Mouse (Mus musculus) liver, embryonic 15.5 days (tissue): ENCODE results near the gene Macrod2. TPM values are rescaled to one million over a fixed set of nuclear protein-coding genes. Genes with fewer than 3 reads are reported as not detected.

ENCODE experiments used
- ATAC-seq: fragments of 200-750 bp; cut with Nextera tagmentation; 2 replicates; pipeline ENCODE4 v1.8.0; 2017; ENCODE audit warnings: moderate number of reproducible peaks, mild to moderate bottlenecking, moderate library complexity; ENCODE audit not compliant: insufficient read depth
- H3K27ac ChIP-seq: fragments of 300-500 bp; sonication (generic); replicated peaks from 2 replicates; pipeline ENCODE4 v1.5.1; 2015; ENCODE audit warnings: mild to moderate bottlenecking, inconsistent platforms
- H3K27me3 ChIP-seq: fragments of 300-500 bp; sonication (generic); 2 replicates; pipeline ENCODE4 v1.6.1; 2015; ENCODE audit warnings: mild to moderate bottlenecking, inconsistent platforms
- H3K36me3 ChIP-seq: fragments of 300-500 bp; sonication (generic); replicated peaks from 2 replicates; pipeline ENCODE4 v1.6.1; 2015; ENCODE audit warnings: moderate library complexity, mild to moderate bottlenecking, inconsistent platforms
- H3K4me1 ChIP-seq: fragments of 300-500 bp; sonication (generic); replicated peaks from 2 replicates; pipeline ENCODE4 v1.6.1; 2015; ENCODE audit warnings: inconsistent platforms
- H3K4me2 ChIP-seq: fragments of 300-500 bp; sonication (generic); 2 replicates; pipeline ENCODE4 v1.6.1; 2015; ENCODE audit warnings: moderate library complexity, mild to moderate bottlenecking, inconsistent platforms
- H3K4me3 ChIP-seq: fragments of 300-500 bp; sonication (generic); replicated peaks from 2 replicates; pipeline ENCODE4 v1.5.1; 2015; ENCODE audit warnings: mild to moderate bottlenecking, inconsistent platforms
- H3K9ac ChIP-seq: fragments of 300-500 bp; sonication (generic); 2 replicates; pipeline ENCODE4 v1.6.1; 2015; ENCODE audit warnings: moderate library complexity, mild to moderate bottlenecking, inconsistent platforms
- H3K9me3 ChIP-seq: fragments of 300-500 bp; sonication (generic); replicated peaks from 2 replicates; pipeline ENCODE4 v1.6.1; 2016; ENCODE audit warnings: inconsistent platforms
- WGBS: fragments of 180-500 bp; shearing (Covaris S2); methylation state at CpG from one replicate; pipeline ENCODE4 v1.1.7; 2015; ENCODE audit warnings: mixed read lengths; ENCODE audit not compliant: insufficient replicate concordance; 5-methylcytosine and 5-hydroxymethylcytosine counted together
- polyA plus RNA-seq: library from polyadenylated mRNA; unstranded; fragments of >200 nt; fragmentation: Nextera tagmentation; extraction: Ambion mirVana; gene quantifications from 2 replicates; pipeline ENCODE4 v1.2.1, GENCODE M21; 2015

Macrod2 gene
- polyA plus RNA-seq, 1 experiment from 2014 or later: 6.9 TPM

DNA sequence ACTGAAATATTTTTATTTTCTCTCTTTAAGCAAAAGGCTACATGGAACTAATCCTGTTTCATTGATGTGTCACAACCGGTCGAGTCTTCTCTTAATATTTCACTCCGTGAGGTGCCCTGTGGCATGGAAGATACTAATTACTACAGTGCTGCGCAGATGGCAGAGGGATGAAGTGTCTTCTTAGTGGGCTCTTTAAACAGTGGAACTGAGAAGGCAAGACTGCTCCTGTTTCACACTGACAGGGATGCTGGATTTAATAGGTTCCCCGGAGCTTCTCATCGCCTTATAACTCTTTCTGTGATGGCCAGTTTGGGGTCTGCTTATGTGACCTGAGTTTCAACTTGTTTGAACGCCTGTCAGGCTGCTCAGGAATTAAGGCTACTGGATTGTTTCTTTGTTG lies 612.6 kb downstream of the Macrod2 start:
- Histone ChIP-seq H3K36me3 (no peaks in the 10 kb centered on the region), H3K9me3 (no peaks in the 10 kb centered on the region), H3K4me1 (no peaks in the 10 kb centered on the region), H3K27ac (no peak overlapping the region), H3K4me2 (no peak overlapping the region), H3K9ac (no peak overlapping the region), H3K27me3 (no peaks in the 10 kb centered on the region), H3K4me3 (no peak overlapping the region)
- 61% methylated on average over 7 of the region's 7 CpGs for WGBS
- no peak for ATAC-seq

GRCm38 (mm10) chr2:141008458-141008857 lies 613.3 kb downstream of the Macrod2 start:
- no peak overlapping the region for H3K4me2 ChIP-seq
- WGBS: 34% methylated on average over 1 of the region's 1 CpGs
- no peak overlapping the region for H3K27ac ChIP-seq
- no peaks in the 10 kb centered on the region for H3K4me1 ChIP-seq
- no peaks in the 10 kb centered on the region for H3K27me3 ChIP-seq
- H3K36me3 ChIP-seq: no peaks in the 10 kb centered on the region
- H3K9ac ChIP-seq: no peak overlapping the region
- H3K9me3 ChIP-seq: no peaks in the 10 kb centered on the region
- H3K4me3 ChIP-seq: no peak overlapping the region
- ATAC-seq: no peak

GRCm38 (mm10) chr2:141013443-141014165 lies 618.5 kb downstream of the Macrod2 start:
- no peaks in the 10 kb centered on the region for H3K27me3 ChIP-seq
- no peaks in the 10 kb centered on the region for H3K36me3 ChIP-seq
- 57% methylated on average over 8 of the region's 8 CpGs for WGBS
- no peak overlapping the region for H3K9ac ChIP-seq
- H3K9me3 ChIP-seq: no peaks in the 10 kb centered on the region
- H3K27ac ChIP-seq: no peak overlapping the region
- no peak overlapping the region for H3K4me2 ChIP-seq
- H3K4me3 ChIP-seq: no peak overlapping the region
- no peaks in the 10 kb centered on the region for H3K4me1 ChIP-seq
- 0 out of 2 replicates have a peak, but pooled peaks have one; percentile 31 for ATAC-seq

DNA sequence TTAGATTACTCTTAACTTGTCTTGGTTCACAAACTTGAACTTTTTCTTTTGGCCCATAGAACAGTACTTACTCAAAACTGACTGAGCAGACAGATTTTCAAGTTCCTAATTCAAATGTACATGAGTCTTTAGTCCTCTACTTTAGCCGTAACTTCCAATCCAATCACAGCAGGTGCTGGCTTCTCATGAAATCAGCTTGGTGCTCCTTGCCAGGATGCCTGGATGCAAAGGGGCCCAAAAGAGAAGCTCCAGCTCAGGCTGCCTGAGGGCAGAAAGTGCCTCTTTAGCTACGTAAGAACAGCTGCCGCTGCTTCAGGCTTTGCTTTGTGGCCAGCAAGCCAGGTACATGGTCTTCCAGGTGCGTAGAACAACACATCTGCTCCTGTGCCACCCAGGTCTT lies 627.9 kb downstream of the Macrod2 start:
- Histone ChIP-seq H3K4me1 (no peaks in the 10 kb centered on the region), H3K27me3 (no peaks in the 10 kb centered on the region), H3K36me3 (no peaks in the 10 kb centered on the region), H3K9me3 (no peaks in the 10 kb centered on the region), H3K4me2 (no peak overlapping the region), H3K27ac (no peak overlapping the region), H3K9ac (no peak overlapping the region), H3K4me3 (no peak overlapping the region)
- WGBS: 62% methylated on average over 4 of the region's 4 CpGs
- ATAC-seq: no peak

DNA sequence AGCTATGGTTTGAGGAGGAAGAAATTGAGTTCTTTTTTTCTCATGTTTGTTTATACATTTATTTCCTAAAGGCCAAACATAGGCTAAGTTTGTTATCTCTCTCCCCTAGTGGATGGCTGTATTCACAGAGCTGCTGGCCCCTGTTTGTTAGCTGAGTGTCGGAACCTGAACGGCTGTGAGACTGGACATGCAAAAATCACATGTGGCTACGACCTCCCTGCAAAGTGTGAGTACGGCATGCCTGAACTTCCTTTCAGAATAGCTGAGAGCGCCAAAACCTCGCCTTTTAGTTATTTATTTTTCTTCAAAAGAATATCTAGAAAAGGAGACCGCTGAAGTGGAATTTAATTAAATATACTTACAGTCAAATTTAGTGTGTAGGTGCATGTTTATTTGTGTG lies 628.8 kb downstream of the Macrod2 start:
- Histone ChIP-seq H3K4me1 (no peaks in the 10 kb centered on the region), H3K36me3 (no peaks in the 10 kb centered on the region), H3K27me3 (no peaks in the 10 kb centered on the region), H3K9ac (no peak overlapping the region), H3K4me2 (no peak overlapping the region), H3K27ac (no peak overlapping the region), H3K4me3 (no peak overlapping the region), H3K9me3 (no peaks in the 10 kb centered on the region)
- WGBS: 54% methylated on average over 7 of the region's 7 CpGs
- ATAC-seq: no peak

DNA sequence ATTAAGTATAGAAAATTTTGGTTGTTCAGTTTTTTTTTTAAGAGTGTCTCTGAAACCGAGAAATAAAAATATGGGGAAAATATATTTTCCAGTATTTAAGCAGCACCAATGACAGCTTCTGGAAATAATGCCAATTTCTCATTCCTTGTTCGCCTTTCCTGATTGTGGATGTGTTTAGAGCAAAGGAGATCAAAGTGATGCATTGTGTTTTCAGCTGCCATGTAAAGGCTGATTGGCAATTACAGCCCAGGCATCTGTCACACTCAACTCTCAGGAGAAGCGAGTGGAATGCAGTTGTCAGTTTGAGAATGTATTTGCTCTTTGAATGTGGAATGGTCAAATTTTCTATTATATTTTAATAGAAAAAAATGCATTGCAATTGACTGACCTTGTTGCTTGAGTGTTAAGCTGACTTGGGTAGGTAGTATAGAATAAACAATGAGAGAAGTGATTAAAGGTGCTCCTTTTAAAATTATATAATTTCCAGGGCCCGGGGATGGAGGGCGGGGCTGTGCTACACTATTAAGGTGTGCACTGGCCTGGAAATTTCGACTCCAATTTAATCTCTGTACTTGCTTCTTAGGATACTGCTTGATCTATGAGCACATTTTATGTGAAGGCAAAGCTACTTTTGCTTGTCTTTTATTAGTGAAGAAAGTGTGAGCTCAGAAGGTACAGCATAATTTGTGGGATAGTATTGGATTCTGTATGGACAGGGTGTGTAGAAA lies 629.4 kb downstream of the Macrod2 start:
- no peak for ATAC-seq
- Histone ChIP-seq H3K4me1 (no peaks in the 10 kb centered on the region), H3K9ac (no peak overlapping the region), H3K27me3 (no peaks in the 10 kb centered on the region), H3K36me3 (no peaks in the 10 kb centered on the region), H3K4me3 (no peak overlapping the region), H3K27ac (no peak overlapping the region), H3K4me2 (no peak overlapping the region), H3K9me3 (no peaks in the 10 kb centered on the region)
- WGBS: 74% methylated on average over 6 of the region's 6 CpGs

DNA sequence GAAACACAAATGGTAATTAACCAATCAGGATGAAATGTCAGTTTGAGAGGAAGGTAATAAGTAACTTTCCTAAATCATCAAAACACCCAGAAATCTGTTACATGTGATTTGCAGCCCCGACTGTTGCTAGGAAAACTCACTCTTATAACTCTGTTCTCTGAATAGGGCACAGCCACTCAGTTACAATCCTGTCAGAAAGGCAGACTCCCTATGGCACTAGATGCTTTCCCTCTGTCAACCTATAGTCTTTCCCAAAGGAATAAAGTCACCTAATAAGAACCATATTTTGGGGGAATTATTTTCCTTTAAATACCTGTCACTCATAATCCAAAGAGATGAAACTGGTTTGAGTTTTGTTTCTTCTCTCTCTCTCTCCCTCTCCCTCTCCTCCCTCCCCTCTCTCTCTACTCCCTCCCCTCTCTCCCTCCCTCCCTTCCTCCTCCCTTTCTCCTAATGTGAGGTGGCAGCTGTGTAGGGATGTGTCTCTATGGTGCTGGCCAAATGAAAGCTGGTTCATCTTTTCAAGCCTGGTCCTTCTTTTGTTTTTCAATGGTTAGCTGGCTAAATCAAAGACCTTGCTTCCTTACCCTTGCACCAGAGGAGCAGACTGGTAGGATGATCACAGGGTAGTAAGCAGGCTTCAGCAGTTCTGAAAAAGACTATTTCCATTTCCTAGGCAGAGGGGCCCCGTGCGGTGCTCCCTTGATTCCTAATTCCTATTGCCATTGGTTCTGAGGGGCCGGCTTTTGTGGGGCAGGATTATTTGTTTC lies 661.8 kb downstream of the Macrod2 start:
- WGBS: 55% methylated on average over 4 of the region's 4 CpGs

GRCm38 (mm10) chr2:141057455-141057833 lies 662.3 kb downstream of the Macrod2 start:
- 51% methylated on average over 4 of the region's 4 CpGs for WGBS
- ATAC-seq: no peak
- Histone ChIP-seq H3K36me3 (no peaks in the 10 kb centered on the region), H3K9me3 (no peaks in the 10 kb centered on the region), H3K4me2 (no peak overlapping the region), H3K9ac (no peak overlapping the region), H3K4me1 (no peaks in the 10 kb centered on the region), H3K27me3 (no peaks in the 10 kb centered on the region), H3K27ac (no peak overlapping the region), H3K4me3 (no peak overlapping the region)

More for the DNA sequence above, 661.8 kb downstream of the Macrod2 start:
- ATAC-seq: no peak
- no peaks in the 10 kb centered on the region for H3K4me1 ChIP-seq
- no peak overlapping the region for H3K27ac ChIP-seq
- H3K9ac ChIP-seq: no peak overlapping the region
- H3K9me3 ChIP-seq: no peaks in the 10 kb centered on the region
- H3K36me3 ChIP-seq: no peaks in the 10 kb centered on the region
- H3K4me3 ChIP-seq: no peak overlapping the region
- H3K4me2 ChIP-seq: no peak overlapping the region
- no peaks in the 10 kb centered on the region for H3K27me3 ChIP-seq

GRCm38 (mm10) chr2:141073981-141074855 lies 679.1 kb downstream of the Macrod2 start:
- Histone ChIP-seq H3K9ac (no peak overlapping the region), H3K9me3 (no peaks in the 10 kb centered on the region), H3K4me1 (no peaks in the 10 kb centered on the region), H3K27me3 (no peaks in the 10 kb centered on the region), H3K4me2 (no peak overlapping the region), H3K27ac (no peak overlapping the region), H3K36me3 (no peaks in the 10 kb centered on the region), H3K4me3 (no peak overlapping the region)
- ATAC-seq: no peak
- WGBS: 69% methylated on average over 8 of the region's 8 CpGs

- no peaks in the 10 kb centered on the region for H3K9me3 ChIP-seq
- no peaks in the 10 kb centered on the region for H3K4me1 ChIP-seq
- H3K36me3 ChIP-seq: no peaks in the 10 kb centered on the region
- ATAC-seq: no peak
- no peaks in the 10 kb centered on the region for H3K27me3 ChIP-seq
- H3K9ac ChIP-seq: no peak overlapping the region
- H3K4me2 ChIP-seq: no peak overlapping the region
- H3K27ac ChIP-seq: no peak overlapping the region
- no peak overlapping the region for H3K4me3 ChIP-seq
These were observed 683.1 kb downstream of the Macrod2 start for GRCm38 (mm10) chr2:141078221-141078620.
